Mouse (Mus musculus): ENCODE measurements around the gene Adam11. TPM values are rescaled to one million over a fixed set of nuclear protein-coding genes. Genes with fewer than 3 reads are reported as not detected.

The Adam11 gene
- polyA plus RNA-seq (2012; rRNA removed; ENCODE audit: low replicate concordance): 4.0 and 13.2 TPM in 2 replicates

DNA sequence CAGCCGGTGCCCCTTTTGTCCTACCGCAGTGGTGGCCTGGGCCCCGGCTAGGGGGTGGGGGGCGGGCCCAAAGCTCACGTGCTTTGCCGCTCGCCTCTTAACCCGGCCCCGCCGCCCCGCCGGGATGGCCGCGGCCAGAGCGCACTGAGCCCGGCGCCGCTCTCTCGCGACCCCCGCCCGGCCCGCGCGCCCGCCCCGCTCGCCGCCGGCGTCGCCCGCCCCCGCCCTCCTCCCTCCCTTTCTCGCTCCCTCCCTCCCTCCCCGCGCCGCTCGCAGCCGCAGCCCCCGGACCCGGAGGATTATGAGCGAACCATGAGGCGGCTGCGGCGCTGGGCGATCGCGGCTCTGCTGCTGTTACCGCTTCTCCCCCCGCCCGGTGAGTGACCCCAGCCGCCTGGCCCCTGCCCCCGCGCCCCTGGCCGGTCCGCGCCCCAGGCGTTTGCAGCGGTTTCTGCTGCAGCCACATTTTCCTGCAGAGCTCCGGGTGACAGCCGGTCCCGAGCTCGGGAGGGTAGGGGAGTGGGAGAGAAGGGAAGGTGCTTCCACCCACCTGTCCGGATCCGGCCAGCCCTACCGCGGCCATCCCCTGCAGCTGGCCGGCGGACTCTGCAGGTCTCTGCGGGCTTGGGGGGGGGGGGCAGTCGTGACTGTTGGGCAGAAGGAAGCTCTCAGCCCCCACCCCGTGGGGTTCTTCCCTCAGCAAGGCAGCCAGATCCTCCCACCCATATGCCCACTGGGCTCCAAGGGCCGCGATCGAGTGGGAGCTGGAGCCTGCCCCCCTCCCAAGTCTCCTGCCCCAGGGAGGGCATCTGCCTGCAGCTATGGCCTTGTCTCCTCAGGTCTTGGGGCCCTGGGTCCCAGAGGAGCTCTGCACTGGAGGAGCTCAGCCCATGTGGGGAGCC is at the start of gene Adam11:
TSS of gene Adam11 (plus strand) at position 131 of the 902 bp plus-strand sequence.

DNA sequence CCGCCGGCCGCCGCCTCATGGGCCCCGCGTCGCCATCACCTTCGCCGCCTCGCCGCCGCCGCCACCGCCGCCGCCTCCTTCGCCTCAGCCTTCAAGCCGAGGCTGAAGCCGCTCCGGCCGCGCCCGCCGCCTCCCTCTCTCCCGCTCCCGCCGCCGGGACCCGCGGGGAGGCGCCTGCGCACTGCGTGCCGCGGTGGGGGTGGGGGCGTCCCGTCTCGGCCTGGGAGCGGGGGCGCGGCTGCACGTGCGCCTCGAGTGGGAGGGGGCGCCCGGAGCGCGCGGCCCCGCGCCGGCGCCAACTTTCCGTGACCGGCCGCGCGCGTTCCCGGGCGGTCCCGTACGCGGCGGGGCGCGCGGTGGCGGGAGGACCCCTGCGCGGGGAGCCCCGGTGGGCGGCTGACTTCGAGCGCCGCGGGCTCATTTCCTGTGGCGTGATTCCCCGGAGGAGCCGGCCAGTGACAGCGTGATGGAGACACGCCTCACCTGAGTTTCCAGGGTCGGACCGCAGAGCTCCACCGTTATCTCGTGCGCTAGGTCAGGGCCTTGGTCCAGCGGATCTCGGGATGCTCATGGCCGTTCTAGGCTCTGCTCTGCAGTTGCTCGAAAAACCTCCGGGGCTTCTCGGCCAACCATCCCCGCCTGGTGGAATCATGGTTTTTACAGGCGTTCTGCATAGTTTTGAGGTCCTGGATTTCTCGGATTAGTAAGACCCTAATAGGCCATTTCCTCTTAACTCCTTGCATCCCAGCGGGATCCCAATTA is 58.0 kb downstream of the Adam11 start, which contains the start of gene Gjc1:
TSS of gene Gjc1 (minus strand) at position 680 of the 762 bp plus-strand sequence.

Other genes with a start within 250 kb of the Adam11 start
- gene Gpatch8, start 205.0 kb upstream of the Adam11 start, polyA plus RNA-seq (2012; rRNA removed; ENCODE audit: low replicate concordance): 12.9 and 19.4 TPM in 2 replicates
- gene Gm11627, start 182.0 kb upstream of the Adam11 start, polyA plus RNA-seq (2012; rRNA removed; ENCODE audit: low replicate concordance): 3.0 and 6.1 TPM in 2 replicates
- 14.0 and 112 TPM in 2 replicates for gene Fzd2, start 157.0 kb upstream of the Adam11 start, polyA plus RNA-seq (2012; rRNA removed; ENCODE audit: low replicate concordance)
- not detected in 2 replicates for gene Meioc, start 97.7 kb upstream of the Adam11 start, polyA plus RNA-seq (2012; rRNA removed; ENCODE audit: low replicate concordance)
- 9.4 and 9.5 TPM in 2 replicates for gene Ccdc43, start 63.7 kb upstream of the Adam11 start, polyA plus RNA-seq (2012; rRNA removed; ENCODE audit: low replicate concordance)
- gene Gjc1, start 58.3 kb downstream of the Adam11 start, polyA plus RNA-seq (2012; rRNA removed; ENCODE audit: low replicate concordance): 26.2 and 29.0 TPM in 2 replicates
- 18.1 and 21.9 TPM in 2 replicates for gene Higd1b, start 74.4 kb downstream of the Adam11 start, polyA plus RNA-seq (2012; rRNA removed; ENCODE audit: low replicate concordance)
- gene Eftud2, start 119.5 kb downstream of the Adam11 start, polyA plus RNA-seq (2012; rRNA removed; ENCODE audit: low replicate concordance): 68.8 and 102 TPM in 2 replicates
- gene Ccdc103, start 119.8 kb downstream of the Adam11 start, polyA plus RNA-seq (2012; rRNA removed; ENCODE audit: low replicate concordance): 0.10 and 0.22 TPM in 2 replicates
- not detected in 2 replicates for gene Fam187a, start 123.7 kb downstream of the Adam11 start, polyA plus RNA-seq (2012; rRNA removed; ENCODE audit: low replicate concordance)
- 0.06 and 2.0 TPM in 2 replicates for gene Gfap, start 139.5 kb downstream of the Adam11 start, polyA plus RNA-seq (2012; rRNA removed; ENCODE audit: low replicate concordance)
- gene Kif18b, start 163.7 kb downstream of the Adam11 start, polyA plus RNA-seq (2012; rRNA removed; ENCODE audit: low replicate concordance): 0.70 and 5.4 TPM in 2 replicates
- gene C1ql1, start 185.2 kb downstream of the Adam11 start, polyA plus RNA-seq (2012; rRNA removed; ENCODE audit: low replicate concordance): 1.4 TPM in 1 of 2 replicates, not detected in the other

Data from subcutaneous adipose tissue, adult 2 months (tissue).